Mouse (Mus musculus): ENCODE data around the gene Pde11a.

Pde11a gene

GRCm38 (mm10) chr2:76338215-76339156 is at the start of gene Pde11a:
Gene Pde11a (minus strand): TSS chr2:76338774.
- DNase-seq (ENCODE audit: low spot score) = peak; percentile 61

- no peak for DNase-seq (ENCODE audit: low spot score)
These were observed 48.0 kb upstream of the Pde11a start for GRCm38 (mm10) chr2:76386531-76386930.

GRCm38 (mm10) chr2:76378646-76379045 is 40.1 kb upstream of the Pde11a start:
- DNase-seq (ENCODE audit: low spot score) = no peak

GRCm38 (mm10) chr2:76374544-76375206 is 36.1 kb upstream of the Pde11a start:
- no peak for DNase-seq (ENCODE audit: low spot score)

- DNase-seq (ENCODE audit: low spot score) = no peak
These were observed 33.7 kb upstream of the Pde11a start for GRCm38 (mm10) chr2:76372244-76372643.

GRCm38 (mm10) chr2:76370656-76370922 is 32.0 kb upstream of the Pde11a start:
- DNase-seq (ENCODE audit: low spot score) = no peak

GRCm38 (mm10) chr2:76369821-76370655 is 31.5 kb upstream of the Pde11a start, which contains the start of gene Rbm45:
Gene Rbm45 (plus strand): TSS chr2:76369984.
- DNase-seq (ENCODE audit: low spot score) = peak; percentile 95

GRCm38 (mm10) chr2:76368861-76369660 is 30.5 kb upstream of the Pde11a start:
- no peak for DNase-seq (ENCODE audit: low spot score)

- DNase-seq (ENCODE audit: low spot score) = peak; percentile 97
These were observed 28.8 kb upstream of the Pde11a start for GRCm38 (mm10) chr2:76367188-76367922.

- no peak for DNase-seq (ENCODE audit: low spot score)
These were observed 27.2 kb upstream of the Pde11a start for GRCm38 (mm10) chr2:76365811-76366210.

GRCm38 (mm10) chr2:76362111-76362510 is 23.5 kb upstream of the Pde11a start:
- DNase-seq (ENCODE audit: low spot score) = peak; percentile 10

GRCm38 (mm10) chr2:76360226-76360625 is 21.7 kb upstream of the Pde11a start, which contains the start of gene Cyct:
Gene Cyct (minus strand): TSS chr2:76360450.
- DNase-seq (ENCODE audit: low spot score) = no peak

GRCm38 (mm10) chr2:76347839-76348238 is 9.3 kb upstream of the Pde11a start:
- no peak for DNase-seq (ENCODE audit: low spot score)

GRCm38 (mm10) chr2:76342146-76342545 is 3.6 kb upstream of the Pde11a start:
- no peak for DNase-seq (ENCODE audit: low spot score)

GRCm38 (mm10) chr2:76334596-76334995 is 4.0 kb downstream of the Pde11a start:
- no peak for DNase-seq (ENCODE audit: low spot score)

- DNase-seq (ENCODE audit: low spot score) = no peak
These were observed 6.3 kb downstream of the Pde11a start for GRCm38 (mm10) chr2:76332161-76332805.

GRCm38 (mm10) chr2:76330081-76330480 is 8.5 kb downstream of the Pde11a start:
- DNase-seq (ENCODE audit: low spot score) = no peak

GRCm38 (mm10) chr2:76326161-76326560 is 12.4 kb downstream of the Pde11a start:
- DNase-seq (ENCODE audit: low spot score) = no peak

- DNase-seq (ENCODE audit: low spot score) = no peak
These were observed 14.1 kb downstream of the Pde11a start for GRCm38 (mm10) chr2:76324463-76324862.

- no peak for DNase-seq (ENCODE audit: low spot score)
These were observed 15.2 kb downstream of the Pde11a start for GRCm38 (mm10) chr2:76323185-76323875.

Measured in retina, embryonic 14.5 days (tissue).